Mouse (Mus musculus) layer of hippocampus, adult 9-11 months (tissue): ENCODE measurements at regions not wholly inside any gene's neighbourhood (a gene's known extent, or its start where the extent isn't known, plus 50 kb on each side); places are given as distances from the start of the nearest gene placed in this dataset.

Experiments used
- DNase-seq: peaks from one replicate; pipeline ENCODE4 v3.0.0; 2022

DNA sequence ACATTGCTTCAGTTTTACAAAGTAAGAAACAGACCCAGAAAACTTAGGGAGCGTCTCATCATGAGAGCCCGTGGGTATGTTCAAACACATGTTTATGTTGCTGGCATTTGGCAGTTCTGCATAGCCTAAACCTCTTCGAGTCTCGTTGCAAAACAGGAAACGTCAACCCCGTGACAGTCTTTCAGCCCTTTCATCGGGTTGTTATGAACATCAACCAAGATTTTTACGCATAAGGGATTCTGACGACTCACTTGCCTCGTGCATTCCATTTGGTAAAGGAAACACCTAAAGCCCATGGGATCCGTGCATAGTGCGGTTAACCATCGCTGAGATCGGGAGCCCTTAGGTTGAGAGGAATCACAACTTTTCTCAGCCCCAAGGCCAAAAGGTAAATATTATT is 115.7 kb downstream of the Gpam start:
- no peak for DNase-seq

DNA sequence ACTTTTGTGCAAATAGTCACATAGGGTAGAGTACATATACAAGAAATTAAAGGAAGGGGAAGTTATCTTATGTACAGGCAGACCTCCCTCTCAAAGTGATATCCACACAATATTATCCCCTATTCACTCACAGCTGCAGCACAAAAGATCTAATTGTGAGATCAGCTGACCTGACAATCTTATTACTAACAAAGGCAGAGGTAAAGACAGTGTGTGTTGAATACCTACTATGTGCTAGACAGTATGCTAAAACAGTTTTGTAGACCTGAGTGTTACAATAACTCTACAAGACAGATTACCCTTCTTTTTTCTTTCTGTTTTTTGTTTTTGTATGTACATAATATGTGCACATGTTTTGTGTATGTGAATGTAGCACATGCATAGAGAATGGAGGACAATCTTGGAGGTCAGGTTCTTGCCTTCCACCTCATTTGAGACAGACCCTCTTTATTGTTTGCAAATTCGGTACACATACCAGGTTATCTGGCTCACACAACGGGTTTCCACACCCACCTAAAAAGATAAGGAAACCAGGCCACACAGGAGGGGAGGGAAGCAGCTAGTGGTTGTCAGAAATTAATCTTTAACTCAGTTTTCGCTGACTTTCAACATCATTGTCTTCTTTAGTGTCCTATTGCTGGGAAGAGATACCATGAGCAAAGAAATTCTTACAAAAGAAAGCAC is 118.4 kb downstream of the Gpam start:
- no peak for DNase-seq

DNA sequence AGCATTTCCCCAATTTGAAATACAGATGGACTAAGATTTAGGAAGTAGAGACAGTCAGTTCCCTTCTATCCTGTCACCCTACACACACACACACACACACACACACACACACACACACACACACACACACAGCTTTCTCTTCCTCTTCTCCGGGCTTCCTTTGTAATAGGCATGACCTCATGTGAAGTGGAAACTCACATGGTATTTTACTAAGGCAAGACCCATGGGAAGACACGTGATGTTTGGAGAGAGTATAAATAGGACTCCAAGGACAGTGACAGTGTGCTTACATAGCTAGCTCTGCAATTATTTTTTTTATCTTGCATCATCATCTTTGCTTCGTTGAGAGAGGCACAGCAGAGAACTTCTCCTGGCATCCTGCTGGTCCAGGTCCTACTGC is 137.1 kb downstream of the Gpam start:
- DNase-seq, result no peak

- no peak for DNase-seq
Measured at GRCm38 (mm10) chr19:54984541-54984940, 142.5 kb downstream of the Gpam start.

GRCm38 (mm10) chr19:54982801-54983200 is 144.2 kb downstream of the Gpam start:
- DNase-seq, result no peak

DNA sequence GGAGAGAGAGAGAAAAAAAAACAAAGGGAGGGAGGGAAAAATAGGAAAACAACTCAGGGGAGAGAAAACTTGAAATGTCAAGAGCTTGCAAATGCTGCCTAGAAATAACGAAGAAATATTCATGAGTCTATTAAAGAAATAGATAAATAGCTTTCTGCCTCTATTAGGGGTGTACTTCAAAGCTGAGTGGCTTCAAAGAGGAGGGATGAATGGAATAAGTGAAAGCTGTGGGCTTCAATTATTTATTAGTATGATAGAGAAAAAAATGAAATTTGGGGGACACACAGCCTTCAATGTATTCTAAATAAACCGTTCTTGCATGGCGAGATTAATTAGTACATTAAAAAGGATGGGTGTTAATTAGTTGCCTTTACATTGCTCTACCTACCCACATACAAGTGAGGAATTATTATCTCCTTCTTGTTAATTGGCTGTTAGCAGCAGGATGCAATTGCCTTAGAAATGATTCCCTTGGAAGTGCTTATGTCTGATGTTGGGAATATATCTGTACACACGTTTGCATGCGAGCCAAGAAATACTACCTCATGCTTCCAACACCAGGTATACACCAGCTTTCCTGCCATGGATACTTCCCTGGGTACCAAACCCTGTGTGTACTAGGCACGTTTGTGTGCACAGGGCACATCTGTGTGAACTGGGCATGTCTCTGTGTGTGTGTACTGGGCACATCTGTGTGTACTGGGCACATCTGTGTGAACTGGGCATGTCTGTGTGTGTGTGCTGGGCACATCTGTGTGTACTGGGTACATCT is 155.4 kb downstream of the Gpam start:
- DNase-seq, result no peak

- DNase-seq, result no peak
Measured at GRCm38 (mm10) chr19:54958328-54958727, 168.7 kb downstream of the Gpam start.

- DNase-seq, result no peak
Measured at GRCm38 (mm10) chr19:54955096-54955495, 171.9 kb downstream of the Gpam start.

DNA sequence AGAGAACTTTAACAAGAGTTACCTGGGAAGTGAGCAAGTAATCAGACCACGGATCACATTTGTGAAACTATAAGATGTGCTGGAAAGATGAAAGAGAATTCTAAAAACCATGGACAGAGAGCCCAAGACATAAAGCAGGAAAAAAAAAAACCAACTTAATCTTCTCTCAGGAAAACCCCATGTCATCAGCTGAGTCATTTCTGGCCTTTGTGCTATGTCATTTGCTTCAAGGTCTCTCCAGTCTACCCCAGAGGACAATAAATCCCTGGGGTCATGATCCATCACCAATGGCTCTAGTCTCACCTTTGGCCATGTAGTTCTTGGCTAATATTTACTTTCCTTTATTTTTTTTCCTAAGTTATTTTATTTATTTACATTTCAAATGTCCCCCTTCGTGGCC is 174.5 kb downstream of the Gpam start:
- DNase-seq, result no peak

DNA sequence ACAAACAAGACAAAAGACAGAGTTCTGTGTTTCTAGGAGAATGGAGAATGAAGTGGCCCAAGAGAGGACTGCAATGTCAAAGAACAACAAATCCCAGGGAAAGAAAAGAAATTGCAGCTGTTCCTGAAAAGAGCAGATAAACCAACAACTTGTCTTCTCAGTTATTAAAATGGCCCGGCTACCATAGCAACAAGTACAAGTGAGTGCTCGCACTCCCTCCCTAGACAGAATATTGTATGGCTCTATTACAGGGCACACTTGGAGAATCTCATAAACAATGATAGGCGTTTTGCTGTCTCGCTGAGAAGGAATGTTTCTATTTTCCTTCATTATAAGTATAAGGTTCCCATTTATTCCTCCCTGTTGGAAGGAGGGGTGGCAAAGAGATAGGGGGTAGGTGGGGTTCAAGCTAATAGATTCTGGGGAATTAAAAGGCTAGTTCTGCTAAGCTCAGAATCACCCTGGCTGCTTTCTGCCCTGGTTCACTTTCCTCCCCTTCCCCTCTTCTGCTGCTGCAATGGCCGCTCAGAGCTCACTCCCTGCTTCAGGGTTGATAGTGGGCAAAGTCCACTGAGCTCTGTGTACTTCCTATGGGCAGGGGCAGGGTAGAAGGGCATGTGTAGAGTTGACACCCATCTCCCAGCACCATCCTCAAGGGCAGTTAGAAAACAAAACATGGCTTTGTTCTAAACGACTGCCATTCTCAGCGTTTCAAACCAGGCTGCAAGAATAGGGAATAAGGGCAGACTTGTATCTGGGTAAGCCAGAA is 178.5 kb downstream of the Gpam start:
- DNase-seq, result no peak

DNA sequence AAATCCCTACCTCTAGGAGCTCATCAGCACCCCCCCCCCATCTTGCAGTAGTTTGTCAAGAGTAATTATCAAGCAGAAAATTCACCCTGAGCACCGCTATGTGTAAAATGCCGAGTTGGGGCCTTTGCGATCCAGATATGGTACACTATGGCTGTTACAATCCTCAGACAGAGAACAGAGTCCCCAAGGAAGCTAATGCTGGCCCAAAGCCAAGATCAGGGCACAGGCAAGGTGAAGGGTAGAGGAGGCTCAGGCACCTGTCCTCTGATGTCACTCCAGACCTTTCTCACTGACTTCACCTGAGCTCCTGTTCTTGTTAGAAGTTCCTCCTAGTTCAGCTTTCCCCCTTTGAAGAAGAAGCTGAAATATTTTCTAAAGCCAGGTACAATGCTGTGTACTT is 179.5 kb downstream of the Gpam start:
- DNase-seq, result no peak

GRCm38 (mm10) chr19:54932579-54932978 is 194.5 kb downstream of the Gpam start:
- peak; percentile 13 for DNase-seq

GRCm38 (mm10) chr19:54925888-54926287 is 201.2 kb downstream of the Gpam start:
- no peak for DNase-seq

GRCm38 (mm10) chr19:54919597-54919996 is 207.4 kb downstream of the Gpam start:
- DNase-seq, result no peak

- DNase-seq, result no peak
Measured at GRCm38 (mm10) chr19:54893622-54894021, 233.4 kb downstream of the Gpam start.

GRCm38 (mm10) chr19:54867078-54867477 is 260.0 kb downstream of the Gpam start:
- no peak for DNase-seq

- no peak for DNase-seq
Measured at GRCm38 (mm10) chr19:54855190-54855589, 271.8 kb downstream of the Gpam start.

- DNase-seq, result no peak
Measured at GRCm38 (mm10) chr19:54838231-54838630, 288.8 kb downstream of the Gpam start.

DNA sequence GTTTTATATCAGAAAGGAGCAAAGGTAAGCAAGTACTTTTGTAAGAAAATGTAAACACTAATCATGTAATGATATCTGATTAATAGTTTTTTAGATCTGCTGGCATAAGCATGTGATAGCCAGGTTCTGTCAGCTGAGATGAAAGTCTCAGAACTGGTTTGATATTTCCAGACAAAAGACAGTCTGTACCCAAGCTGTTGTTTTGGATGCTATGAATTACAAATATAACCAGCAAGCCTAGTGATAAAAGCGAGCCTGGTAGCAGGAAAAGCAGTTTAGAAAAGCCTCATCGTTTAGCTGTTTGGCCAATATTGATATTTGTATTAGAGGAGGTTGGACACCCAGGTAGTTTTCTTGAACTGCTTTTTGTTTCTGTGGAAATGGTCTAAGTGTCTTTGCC is 290.6 kb downstream of the Gpam start:
- peak; percentile 45 for DNase-seq

- no peak for DNase-seq
Measured at GRCm38 (mm10) chr19:54822161-54822560, 304.9 kb downstream of the Gpam start.

DNA sequence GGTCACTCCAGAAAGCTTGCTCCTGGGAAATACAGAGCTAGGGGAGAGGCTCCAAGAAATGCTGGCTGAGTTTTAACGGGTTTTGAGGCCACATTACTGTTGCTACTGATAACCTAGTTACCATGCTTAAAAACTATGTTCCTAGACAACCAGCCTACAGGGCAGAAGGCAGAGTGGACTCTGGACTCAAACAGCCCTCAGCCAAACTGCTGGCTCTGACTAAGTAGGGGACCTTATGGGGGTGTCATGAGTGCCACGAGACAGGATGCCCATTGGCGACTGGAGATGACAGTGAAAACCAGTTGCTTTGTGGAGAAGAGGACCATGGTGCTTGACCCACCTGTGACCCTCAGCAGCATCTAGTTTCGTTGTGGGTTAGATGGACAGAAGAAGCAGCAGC is 306.5 kb downstream of the Gpam start:
- DNase-seq, result no peak

- DNase-seq, result peak; percentile 14
Measured at GRCm38 (mm10) chr19:54801123-54801742, 325.8 kb downstream of the Gpam start.

DNA sequence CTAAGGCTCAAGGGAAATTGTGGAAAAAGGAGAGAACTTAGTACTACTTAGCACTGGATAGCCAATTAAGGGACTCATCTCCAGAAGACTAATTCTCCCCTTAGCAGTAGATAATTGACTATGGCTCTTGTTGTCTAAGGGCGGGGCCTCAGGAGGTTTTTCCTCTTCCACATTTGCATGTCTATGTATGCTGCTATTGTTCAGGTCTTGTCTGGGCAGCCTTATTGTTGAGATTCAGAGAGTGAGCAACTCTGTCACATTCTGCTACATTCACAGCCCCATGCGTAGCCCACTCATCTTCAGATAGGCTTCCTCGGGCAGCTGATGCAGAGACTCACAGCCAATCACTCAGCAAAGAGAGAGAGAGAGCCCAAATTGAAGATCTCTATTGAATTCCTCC is 339.9 kb downstream of the Gpam start:
- no peak for DNase-seq
